Mouse (Mus musculus): ENCODE data around the gene Leo1. TPM values are rescaled to one million over a fixed set of nuclear protein-coding genes. Genes with fewer than 3 reads are reported as not detected.
A peak's percentile ranks its signal among the peaks of the same experiment; 100 is the strongest.
"Not testable (repeated sequence)": the region's sequence is repeated elsewhere in the genome, so short reads cannot be mapped to it uniquely, and the experiment has no call there.

Gene Leo1
- total RNA-seq, 2 experiments from 2014 or later: 36.9 to 38.3 TPM

GRCm38 (mm10) chr9:75424358-75425150 lies 16.8 kb upstream of the Leo1 start:
- no peak for DNase-seq
- intact Hi-C loops (cut with DNase I): no loop called here

GRCm38 (mm10) chr9:75425796-75426391 lies 15.4 kb upstream of the Leo1 start:
- intact Hi-C loops (cut with DNase I): no loop called here

DNA sequence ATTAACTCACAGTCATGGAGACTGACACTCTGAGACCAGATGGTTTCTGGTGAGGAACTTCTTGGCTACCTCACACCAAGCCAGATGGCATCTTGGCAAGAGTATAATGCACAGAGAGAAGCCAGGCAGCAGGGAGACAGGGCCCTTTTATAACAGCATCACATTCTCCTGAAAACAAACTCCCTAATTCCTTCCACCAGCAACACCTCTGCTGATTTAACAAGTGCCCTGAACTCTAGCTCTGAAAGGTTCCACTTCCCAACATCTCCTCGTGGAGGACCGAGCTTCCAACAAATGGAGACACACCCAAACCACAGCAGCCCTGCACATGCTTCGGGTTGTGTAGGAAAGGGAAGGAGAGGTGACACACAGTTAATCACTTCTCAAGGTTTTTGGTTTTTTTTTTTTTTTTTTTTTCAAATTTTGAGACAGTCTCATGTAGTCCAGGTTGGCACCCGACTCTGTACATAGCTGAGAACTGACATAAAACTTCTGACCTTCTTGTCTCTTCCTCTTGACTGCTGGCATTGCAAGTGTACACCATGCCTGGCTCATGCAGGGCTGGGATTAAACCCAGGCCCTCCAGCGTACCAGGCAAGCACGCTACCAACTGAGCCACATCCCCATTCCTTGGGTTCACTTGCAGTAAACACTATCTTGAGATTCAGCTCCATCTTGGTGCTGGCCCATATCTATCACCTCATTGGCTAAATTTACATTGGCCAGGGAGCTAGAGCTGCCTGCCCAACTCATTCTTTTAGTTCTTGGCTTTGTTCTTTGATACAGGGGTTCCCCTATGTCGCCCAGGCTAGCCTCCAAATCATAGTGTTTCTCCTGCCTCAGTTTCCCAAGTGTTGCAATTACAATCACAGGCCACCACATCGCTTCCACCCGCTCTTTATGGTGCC lies 13.7 kb upstream of the Leo1 start:
- peak; percentile 69 for DNase-seq
- intact Hi-C loops (cut with DNase I): no loop called here

More at GRCm38 (mm10) chr9:75425796-75426391, 15.4 kb upstream of the Leo1 start:
- DNase-seq: no peak

DNA sequence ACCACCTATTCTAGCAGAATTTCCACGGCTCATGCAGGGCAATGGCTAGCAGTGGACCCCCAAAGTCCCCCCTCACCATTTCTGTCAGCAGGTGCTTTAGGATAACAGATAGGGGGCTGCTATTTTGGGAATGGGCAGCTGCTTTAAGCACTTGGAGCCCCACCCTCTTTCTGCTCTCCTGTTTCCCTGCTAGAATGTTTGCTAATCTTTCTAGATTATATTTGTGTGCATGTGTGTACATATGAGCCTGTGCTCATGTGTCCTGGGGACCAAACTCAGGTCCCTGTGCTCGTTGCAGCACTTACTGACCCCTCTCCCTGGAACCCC lies 13.1 kb upstream of the Leo1 start:
- intact Hi-C loops (cut with DNase I): no loop called here
- no peak for DNase-seq

GRCm38 (mm10) chr9:75429040-75429439 lies 12.3 kb upstream of the Leo1 start:
- intact Hi-C loops (cut with DNase I): no loop called here
- no peak for DNase-seq

- intact Hi-C loops (cut with DNase I): no loop called here
- DNase-seq: no peak
Observed at GRCm38 (mm10) chr9:75429657-75430056, 11.7 kb upstream of the Leo1 start.

DNA sequence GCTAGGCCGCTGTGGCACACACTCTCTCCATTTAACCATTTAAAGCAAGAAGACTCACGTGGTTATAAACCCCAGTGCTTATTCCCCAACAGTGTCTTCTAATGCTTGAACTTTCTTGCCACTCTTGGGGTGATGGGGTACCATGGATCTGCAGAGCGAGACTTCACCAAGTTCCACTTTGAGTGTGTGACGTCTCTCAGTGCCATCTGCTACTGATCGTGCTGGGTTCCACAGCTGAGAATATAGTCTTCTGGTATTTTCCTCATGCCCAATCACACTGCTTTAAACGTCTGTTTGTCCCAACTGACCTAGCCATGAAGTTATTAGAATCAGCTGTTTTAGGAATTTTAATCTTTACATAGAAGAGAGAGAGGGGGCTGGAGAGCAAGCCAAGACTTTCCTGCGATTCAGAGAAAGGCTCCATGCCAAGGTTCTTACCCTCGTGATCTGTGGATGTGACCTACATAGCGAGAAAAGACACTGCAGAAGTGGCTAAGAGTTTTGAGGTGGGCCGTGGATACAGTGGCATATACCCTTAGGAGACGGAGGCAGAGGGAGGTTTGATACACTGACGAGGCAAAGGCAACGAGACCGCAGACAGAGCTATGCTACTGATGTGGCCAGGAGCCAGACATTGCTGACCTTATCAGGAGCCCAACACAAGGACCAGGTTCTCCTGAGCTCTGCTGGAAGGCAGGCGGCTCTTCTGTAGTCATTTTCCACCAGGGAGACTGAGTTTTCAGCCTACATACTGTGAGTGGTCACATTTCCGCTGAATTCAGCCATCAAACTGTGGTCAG lies 10.3 kb upstream of the Leo1 start:
- DNase-seq: no peak
- intact Hi-C loops (cut with DNase I): no loop called here

GRCm38 (mm10) chr9:75432694-75433093 lies 8.6 kb upstream of the Leo1 start:
- no peak for DNase-seq
- intact Hi-C loops (cut with DNase I): no loop called here

DNA sequence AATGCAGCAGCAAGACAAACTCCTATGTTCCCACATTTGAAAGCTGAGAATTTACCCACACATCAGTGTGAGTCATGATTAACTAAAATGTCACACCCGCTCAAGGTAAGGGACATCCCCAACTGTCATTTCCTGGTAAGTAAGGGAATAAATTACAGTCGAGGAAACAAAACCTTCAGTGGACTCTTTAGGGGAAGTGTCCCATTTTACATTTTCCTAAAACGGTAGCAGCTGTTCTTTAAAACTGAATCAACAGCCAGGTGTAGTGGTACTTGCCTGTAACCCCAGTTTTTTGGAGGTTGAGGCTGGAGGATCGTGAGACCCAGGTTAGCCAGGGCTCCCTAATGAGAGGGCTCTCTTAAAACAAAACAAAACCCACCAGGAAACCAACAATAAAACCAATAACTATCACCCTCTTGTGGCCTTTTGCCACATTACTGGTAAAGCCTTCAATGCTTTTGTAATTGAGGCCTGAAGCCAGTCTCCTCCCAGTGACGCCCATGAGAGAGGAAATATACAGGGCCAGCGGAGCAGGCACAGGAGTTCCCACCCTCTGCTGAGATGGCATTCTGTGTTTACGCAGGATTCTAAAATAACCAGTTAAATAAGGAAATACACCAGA lies 7.0 kb upstream of the Leo1 start:
- DNase-seq: peak; percentile 29
- intact Hi-C loops (cut with DNase I): no loop called here

- intact Hi-C loops (cut with DNase I): no loop called here
- no peak for DNase-seq
Observed at GRCm38 (mm10) chr9:75434872-75435271, 6.5 kb upstream of the Leo1 start.

DNA sequence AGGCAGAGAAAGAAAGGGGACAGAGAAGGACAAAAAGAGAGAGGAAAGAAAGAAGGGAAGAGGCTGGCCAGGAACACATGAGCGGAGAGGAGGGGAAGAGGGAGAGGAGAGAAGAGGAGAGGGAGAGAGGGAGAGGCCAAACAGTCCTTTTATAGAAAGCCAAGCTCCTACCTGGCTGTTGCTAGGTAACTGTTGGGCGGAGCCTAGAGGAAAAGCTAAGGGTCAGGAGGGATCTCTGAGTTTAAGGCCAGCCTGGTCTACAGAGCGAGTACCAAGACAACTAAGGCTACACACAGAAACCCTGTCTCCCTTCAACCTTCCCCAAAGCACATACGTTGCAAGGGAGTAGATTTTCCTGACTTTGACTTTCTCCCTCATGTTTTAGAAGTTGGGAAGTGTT lies 6.0 kb upstream of the Leo1 start:
- intact Hi-C loops (cut with DNase I): no loop called here
- DNase-seq: no peak

- intact Hi-C loops (cut with DNase I): no loop called here
- peak; percentile 73 for DNase-seq
Observed at GRCm38 (mm10) chr9:75435918-75436317, 5.4 kb upstream of the Leo1 start.

DNA sequence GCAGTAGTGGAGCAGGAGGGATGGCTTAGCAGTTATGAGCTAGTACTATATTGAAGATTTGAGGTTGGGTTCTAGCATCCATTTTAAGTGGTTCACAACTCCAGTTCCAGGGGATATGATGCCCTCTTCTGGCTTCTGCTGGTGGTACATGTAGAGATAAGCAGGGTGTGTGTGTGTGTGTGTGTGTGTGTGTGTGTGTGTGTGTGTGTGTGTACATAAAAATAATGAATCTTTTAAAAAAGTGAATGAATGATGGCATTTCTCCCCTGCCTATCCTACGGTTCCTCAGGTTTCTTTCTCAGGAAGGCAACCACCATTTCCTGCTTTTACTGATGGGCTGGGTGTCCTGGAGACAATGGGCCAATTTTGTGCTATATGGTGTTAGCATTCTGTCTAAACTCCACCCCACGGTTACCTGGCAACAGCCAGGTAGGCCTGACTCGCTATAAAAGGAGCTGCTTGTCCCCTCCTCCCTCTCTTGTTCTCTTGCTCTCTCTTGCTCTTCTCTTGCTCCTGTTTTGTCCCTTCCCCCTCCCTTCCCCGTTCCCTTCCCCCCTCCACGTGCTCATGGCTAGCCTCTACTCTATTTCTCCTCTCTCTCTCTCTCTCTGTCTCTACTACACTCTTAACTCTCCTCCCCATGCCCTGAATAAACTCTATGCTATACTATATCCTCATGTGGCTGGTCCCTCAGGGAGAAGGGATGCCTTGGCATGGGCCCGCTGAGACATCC lies 3.5 kb upstream of the Leo1 start:
- intact Hi-C loops (cut with DNase I): no loop called here
- DNase-seq: peak; percentile 18

DNA sequence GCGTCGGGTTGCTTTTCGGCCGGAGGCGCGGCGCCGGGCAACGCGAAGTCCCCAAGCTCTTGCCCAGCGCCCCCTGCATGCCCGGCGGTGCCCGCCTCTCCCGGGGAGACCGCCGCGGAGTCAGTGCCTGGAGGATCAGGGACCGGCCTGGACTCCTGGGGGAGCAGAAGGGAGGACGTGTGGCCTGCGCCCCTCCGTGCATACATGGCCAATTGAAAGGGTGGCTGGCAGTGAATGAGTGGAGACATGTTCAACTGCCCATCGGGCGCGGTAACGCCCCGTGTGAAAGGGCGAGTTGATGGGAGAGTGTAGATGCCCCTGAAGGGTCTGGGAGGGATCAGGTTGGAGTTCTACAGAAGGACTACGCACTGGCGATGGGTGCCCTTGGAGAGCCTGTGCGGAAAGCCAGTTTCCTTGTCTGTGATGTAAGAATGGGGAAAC lies 387 bp downstream of the Leo1 start:
- intact Hi-C loops (cut with DNase I): no loop called here
- no peak for DNase-seq

GRCm38 (mm10) chr9:75444981-75445380 lies 3.7 kb downstream of the Leo1 start:
- intact Hi-C loops (cut with DNase I): no loop called here

DNA sequence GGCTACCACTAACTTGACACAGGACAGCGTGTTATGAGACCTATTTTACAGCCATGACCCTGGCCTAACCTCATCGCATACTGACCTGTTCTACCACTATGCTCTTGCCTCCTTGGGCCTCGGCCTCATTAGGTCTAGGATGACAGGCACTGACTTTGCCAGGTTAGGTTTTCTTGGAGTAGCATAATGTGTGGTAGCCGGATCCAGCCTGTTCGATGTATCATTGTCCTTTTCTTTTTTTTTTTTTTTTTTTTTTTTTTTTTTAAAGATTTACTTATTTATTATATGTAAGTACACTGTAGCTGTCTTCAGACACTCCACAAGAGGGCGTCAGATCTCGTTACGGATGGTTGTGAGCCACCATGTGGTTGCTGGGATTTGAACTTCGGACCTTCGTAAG lies 5.2 kb downstream of the Leo1 start:
- intact Hi-C loops (cut with DNase I); DNase-seq: not testable (repeated sequence)

More at GRCm38 (mm10) chr9:75444981-75445380, 3.7 kb downstream of the Leo1 start:
- no peak for DNase-seq

DNA sequence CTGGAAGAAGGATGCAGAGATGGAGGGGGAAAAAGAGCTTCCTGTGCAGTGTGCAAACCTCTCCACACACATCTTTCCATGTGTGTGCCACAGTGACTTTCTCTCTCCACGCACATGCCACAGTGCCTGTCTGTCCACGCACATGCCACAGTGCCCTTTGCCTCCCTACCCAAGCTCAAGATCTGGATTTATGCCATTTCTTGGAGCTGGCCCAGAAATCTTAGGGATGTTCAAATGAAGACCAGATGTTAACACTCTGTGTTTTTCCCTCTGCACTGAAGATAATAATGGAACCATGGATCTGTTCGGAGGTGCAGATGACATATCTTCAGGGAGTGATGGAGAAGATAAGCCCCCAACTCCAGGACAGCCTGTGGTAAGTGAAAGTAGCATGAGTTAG lies 6.7 kb downstream of the Leo1 start:
- intact Hi-C loops (cut with DNase I): no loop called here

GRCm38 (mm10) chr9:75453994-75454393 lies 12.7 kb downstream of the Leo1 start:
- intact Hi-C loops (cut with DNase I): loop anchor here (10.0 kb wide), 1 partner anchor 269 kb away; no protein-coding TSS in a partner anchor
- DNase-seq: no peak

More for the DNA sequence above, 6.7 kb downstream of the Leo1 start:
- DNase-seq: no peak

GRCm38 (mm10) chr9:75455684-75456083 lies 14.4 kb downstream of the Leo1 start:
- no peak for DNase-seq
- intact Hi-C loops (cut with DNase I): loop anchor here (10.0 kb wide), 1 partner anchor 271 kb away; no protein-coding TSS in a partner anchor

All from left cerebral cortex, postnatal 4 days (tissue).